Comparison of ENCODE assay signal across 8 mouse cellular contexts in the genomic region with DNA sequence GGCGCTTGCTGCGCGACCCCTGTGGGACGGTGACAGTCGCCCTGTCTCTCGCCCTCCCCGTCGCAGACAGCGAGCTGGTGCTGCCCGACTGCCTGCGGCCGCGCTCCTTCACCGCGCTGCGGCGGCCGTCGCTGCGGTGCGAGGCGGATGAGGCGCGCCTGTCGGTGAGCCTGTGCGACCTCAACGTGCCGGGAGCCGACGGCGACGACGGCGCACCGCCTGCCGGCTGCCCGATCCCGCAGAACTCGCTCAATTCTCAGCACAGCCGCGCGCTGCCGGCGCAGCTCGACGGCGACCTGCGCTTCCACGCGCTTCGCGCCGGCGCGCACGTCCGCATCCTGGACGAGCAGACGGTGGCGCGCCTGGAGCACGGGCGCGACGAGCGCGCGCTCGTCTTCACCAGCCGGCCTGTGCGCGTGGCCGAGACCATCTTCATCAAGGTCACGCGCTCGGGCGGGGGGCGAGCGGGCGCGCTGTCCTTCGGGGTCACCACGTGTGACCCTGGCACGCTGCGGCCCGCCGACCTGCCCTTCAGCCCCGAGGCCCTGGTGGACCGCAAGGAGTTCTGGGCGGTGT.
DNase-seq lines count a peak whose midpoint lies in the region; ATAC-seq and TF ChIP-seq lines count a peak whose summit lies in the region.

No protein-coding gene starts in this region.

- TF ChIP-seq CTCF in E14TG2a.4 (conservative IDR thresholded peaks at IDR 0.05; ENCODE audit: low read length) = no peak
- no peak for TF ChIP-seq CTCF in liver, embryonic 14.5 days (IDR thresholded peaks at IDR 0.05; ENCODE audit: low read depth)

- peaks cover 56% of the 10 kb centered on the region for H3K27me3 ChIP-seq in heart, embryonic 10.5 days (ENCODE audit: insufficient read depth, poor library complexity, severe bottlenecking)
- H3K27me3 ChIP-seq in E14TG2a.4 (ENCODE audit: insufficient read depth, low read length) = peaks cover 38% of the 10 kb centered on the region
- H3K27me3 ChIP-seq in forebrain, embryonic 11.5 days (ENCODE audit: control insufficient read depth, insufficient read depth, low read length) = peaks cover 23% of the 10 kb centered on the region
- H3K27me3 ChIP-seq in liver, embryonic 14.5 days (ENCODE audit: control insufficient read depth, insufficient read depth, low read length) = peaks cover 21% of the 10 kb centered on the region

- H3K9ac ChIP-seq in forebrain, embryonic 11.5 days (ENCODE audit: low read length) = no peak overlapping the region; the same call in 1 of the 2 replicates
- H3K9ac ChIP-seq in liver, embryonic 14.5 days (replicated peaks) = no peak overlapping the region

- H3K4me2 ChIP-seq in forebrain, embryonic 11.5 days (ENCODE audit: low read depth, low read length, severe bottlenecking) = peak overlapping the region; percentile 53
- H3K4me2 ChIP-seq in liver, embryonic 14.5 days (ENCODE audit: low read depth) = peak overlapping the region; percentile 38

- peaks cover 20% of the 10 kb centered on the region for H3K4me1 ChIP-seq in heart, embryonic 10.5 days
- H3K4me1 ChIP-seq in E14TG2a.4 (replicated peaks; ENCODE audit: low read depth, low read length) = peaks cover 46% of the 10 kb centered on the region
- H3K4me1 ChIP-seq in forebrain, embryonic 11.5 days (replicated peaks; ENCODE audit: control insufficient read depth, insufficient read depth, low read length) = peaks cover 5% of the 10 kb centered on the region; the same call in 1 of the 2 replicates
- H3K4me1 ChIP-seq in liver, embryonic 14.5 days (replicated peaks; ENCODE audit: control insufficient read depth in 2 of 2, insufficient read depth in 2 of 2, low read length in 1 of 2) = no peaks in the 10 kb centered on the region

- H3K9me3 ChIP-seq in heart, embryonic 10.5 days = no peaks in the 10 kb centered on the region
- no peaks in the 10 kb centered on the region for H3K9me3 ChIP-seq in E14TG2a.4 (ENCODE audit: low read length)
- H3K9me3 ChIP-seq in forebrain, embryonic 11.5 days (ENCODE audit: control insufficient read depth, low read length) = no peaks in the 10 kb centered on the region
- no peaks in the 10 kb centered on the region for H3K9me3 ChIP-seq in liver, embryonic 14.5 days (ENCODE audit: control insufficient read depth, low read length)

- no peaks in the 10 kb centered on the region for H3K36me3 ChIP-seq in heart, embryonic 10.5 days
- H3K36me3 ChIP-seq in E14TG2a.4 (ENCODE audit: insufficient read depth, low read length) = peaks cover 21% of the 10 kb centered on the region
- H3K36me3 ChIP-seq in forebrain, embryonic 11.5 days (ENCODE audit: control insufficient read depth, insufficient read depth, low read length) = no peaks in the 10 kb centered on the region
- no peaks in the 10 kb centered on the region for H3K36me3 ChIP-seq in liver, embryonic 14.5 days (replicated peaks; ENCODE audit: control insufficient read depth, insufficient read depth, low read depth)

- WGBS in heart, embryonic 10.5 days = 3% methylated on average over 90 of the region's 90 CpGs
- WGBS in forebrain, embryonic 11.5 days = 4% methylated on average over 87 of the region's 90 CpGs
- 6% methylated on average over 90 of the region's 90 CpGs for WGBS in liver, embryonic 14.5 days (ENCODE audit: insufficient replicate concordance)

- peak overlapping the region; percentile 77 for H3K27ac ChIP-seq in heart, embryonic 10.5 days
- H3K27ac ChIP-seq in forebrain, embryonic 11.5 days (ENCODE audit: low read depth, low read length) = no peak overlapping the region
- no peak overlapping the region for H3K27ac ChIP-seq in liver, embryonic 14.5 days

- TF ChIP-seq EP300 in liver, embryonic 14.5 days (IDR thresholded peaks at IDR 0.05; ENCODE audit: low read depth) = no peak

- DNase-seq in heart, embryonic 10.5 days (ENCODE audit: low spot score) = no peak
- DNase-seq in heart, postnatal 4 days = no peak
- peak; percentile 64 for DNase-seq in forebrain, embryonic 11.5 days (ENCODE audit: low spot score)
- no peak for DNase-seq in liver, embryonic 14.5 days (ENCODE audit: low read depth in 3 of 3, low spot score in 3 of 3)
- peak; percentile 61 for DNase-seq in testis, postnatal 10 days (ENCODE audit: low spot score)
- no peak for DNase-seq in cerebellum, adult 11-12 months
- no peak for DNase-seq in yolk sac, embryonic 10.5 days (ENCODE audit: low spot score)

- peak overlapping the region; percentile 63 for H3K4me3 ChIP-seq in heart, embryonic 10.5 days
- H3K4me3 ChIP-seq in E14TG2a.4 (replicated peaks; ENCODE audit: low read length) = peak overlapping the region; percentile 81
- peak overlapping the region; percentile 30 for H3K4me3 ChIP-seq in forebrain, embryonic 11.5 days (ENCODE audit: low read depth, low read length)
- H3K4me3 ChIP-seq in liver, embryonic 14.5 days (ENCODE audit: insufficient read depth in 1 of 2, low read depth in 2 of 2, low read length in 2 of 2) = peak overlapping the region in 1 of 2 experiments; percentile 14; a peak in 2 of 4 replicates

- no peak for ATAC-seq in forebrain, embryonic 11.5 days (replicated peaks; ENCODE audit: low FRiP score)
- ATAC-seq in liver, embryonic 14.5 days (ENCODE audit: insufficient read depth) = no peak

Comparison
In these comparisons a context has a peak if more than half of its experiments do, and no peak if none do; other contexts are left out.
1. DNase-seq: peak in forebrain, embryonic 11.5 days (single experiment) and testis, postnatal 10 days (single experiment); none in heart, embryonic 10.5 days (single experiment), heart, postnatal 4 days (single experiment), liver, embryonic 14.5 days (0 of 3), cerebellum, adult 11-12 months (single experiment) and yolk sac, embryonic 10.5 days (single experiment).